In the genomic region with DNA sequence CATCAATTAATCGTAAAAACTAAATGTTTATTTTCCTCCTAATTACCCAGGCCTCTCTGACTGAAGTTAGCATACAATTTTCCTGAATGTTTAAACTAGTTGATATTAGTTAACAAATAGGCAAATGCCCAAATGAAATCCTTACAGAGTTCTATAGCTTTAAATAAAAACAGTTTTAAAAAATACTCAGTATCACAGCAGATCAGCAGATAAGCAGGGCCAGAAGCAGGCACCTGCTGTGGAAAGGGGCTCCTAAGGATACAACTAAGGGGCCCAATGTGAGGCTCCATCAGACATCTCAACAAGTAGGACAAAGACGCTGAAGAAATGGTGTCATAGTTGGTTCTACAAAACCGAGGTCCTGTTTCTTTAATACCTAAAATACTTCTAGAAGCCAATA, we compare ENCODE assay signal across 1 mouse cellular context.
TF ChIP-seq lines count a peak whose summit lies in the region.

No protein-coding gene starts in this region.

TF ChIP-seq in MEL, 35 proteins besides CTCF, POLR2A, EP300 and RAD21 (continued from another document):
- TF ChIP-seq SMC3 (IDR thresholded peaks at IDR 0.05; ENCODE audit: low read depth, low read length) = no peak
- TF ChIP-seq ZNF384 (IDR thresholded peaks at IDR 0.05; ENCODE audit: low read depth, low read length) = peak; percentile 10; the same call in 1 of the 2 replicates
- no peak for TF ChIP-seq TAL1 (IDR thresholded peaks at IDR 0.05; ENCODE audit: low read length)
- TF ChIP-seq JUND (IDR thresholded peaks at IDR 0.05; ENCODE audit: low read depth, low read length) = no peak
